Mouse (Mus musculus) spleen, postnatal 4 days (tissue): ENCODE data around the gene Nrtn.
A peak's percentile ranks its signal among the peaks of the same experiment; 100 is the strongest.

ENCODE experiments used
- DNase-seq, 2 experiments: peaks; one replicate each; pipeline ENCODE4 v3.0.0; 2022; ENCODE audit warnings: low spot score in 2 of 2

Nrtn gene

GRCm38 (mm10) chr17:56757416-56758123 lies at the start of gene Nrtn:
TSS of gene Nrtn (minus strand) at chr17:56757530.
- peak; percentile 89 to 92 for DNase-seq

DNA sequence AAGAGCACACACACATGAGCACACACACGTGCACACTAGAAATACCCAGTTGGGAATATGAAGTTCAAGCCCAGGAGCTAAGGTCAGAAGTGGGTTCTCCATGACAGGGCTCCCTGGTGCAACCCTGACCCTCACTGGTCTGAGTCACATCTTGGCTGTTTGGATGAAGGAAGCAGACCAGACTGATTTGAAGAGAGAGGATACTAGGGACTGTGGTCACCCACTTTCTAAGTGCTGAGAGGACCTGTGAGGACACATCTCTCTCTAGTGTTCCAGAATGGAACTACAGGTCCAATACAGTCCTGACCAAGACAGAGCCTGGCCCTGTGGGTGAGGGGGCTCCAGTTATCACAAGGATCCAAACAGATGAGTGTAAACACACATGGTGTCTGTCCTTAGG lies 48.5 kb upstream of the Nrtn start:
- no peak for DNase-seq

GRCm38 (mm10) chr17:56804952-56805351 lies 47.6 kb upstream of the Nrtn start:
- DNase-seq, result no peak

DNA sequence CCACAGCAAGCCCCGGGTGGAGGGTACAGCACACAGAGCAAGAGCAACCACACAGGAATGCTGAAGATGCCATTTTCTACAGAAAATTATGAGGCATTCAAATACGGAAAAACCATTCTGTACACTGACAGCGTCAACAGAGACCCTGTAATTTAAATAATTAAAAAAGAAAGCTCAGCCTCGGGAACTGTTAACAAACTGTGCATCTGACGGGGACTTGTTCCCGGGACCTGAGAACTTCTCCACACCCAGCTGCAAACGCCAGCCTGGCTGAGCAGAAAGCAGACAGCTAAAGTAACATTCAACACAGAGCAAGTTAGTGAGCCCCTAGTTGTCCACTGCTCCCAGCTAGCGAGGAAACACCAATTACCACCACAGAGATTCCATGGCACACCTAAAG lies 44.7 kb upstream of the Nrtn start:
- no peak for DNase-seq

GRCm38 (mm10) chr17:56799276-56799675 lies 41.9 kb upstream of the Nrtn start:
- no peak for DNase-seq

DNA sequence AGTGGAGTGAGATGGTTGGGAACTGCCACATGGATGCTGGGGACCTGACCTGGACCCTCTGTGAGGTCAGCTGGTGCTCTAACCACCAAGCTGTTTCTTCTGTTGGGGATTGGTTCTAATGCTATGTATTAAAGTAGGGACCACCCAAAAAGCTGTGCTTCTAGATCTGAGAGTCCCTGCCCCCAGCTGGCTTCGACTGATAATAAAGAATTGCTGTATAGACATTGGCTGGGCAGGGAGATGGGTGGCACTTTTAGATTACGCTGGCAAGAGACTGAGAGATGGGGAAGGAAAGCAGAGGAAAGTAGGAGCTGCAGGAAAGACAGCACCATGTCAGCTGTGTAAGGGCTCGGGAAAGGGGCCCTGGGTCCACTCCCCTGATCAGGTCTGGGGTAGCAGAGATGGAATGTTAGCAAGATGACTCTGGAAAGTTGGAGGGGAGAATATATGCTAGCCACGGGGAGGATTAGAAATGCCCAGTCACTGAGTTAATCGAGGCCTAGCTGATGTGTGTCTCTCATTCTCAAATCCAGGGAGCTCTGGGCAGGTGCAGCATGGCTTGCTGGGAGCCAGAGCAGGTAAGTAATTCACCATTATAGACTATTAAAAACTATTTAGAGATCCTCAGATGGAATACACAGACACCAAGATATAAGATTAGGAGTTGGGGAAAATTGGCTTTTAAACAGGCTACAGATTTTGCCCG lies 36.4 kb upstream of the Nrtn start:
- peak in 1 of 2 experiments; percentile 57 for DNase-seq

DNA sequence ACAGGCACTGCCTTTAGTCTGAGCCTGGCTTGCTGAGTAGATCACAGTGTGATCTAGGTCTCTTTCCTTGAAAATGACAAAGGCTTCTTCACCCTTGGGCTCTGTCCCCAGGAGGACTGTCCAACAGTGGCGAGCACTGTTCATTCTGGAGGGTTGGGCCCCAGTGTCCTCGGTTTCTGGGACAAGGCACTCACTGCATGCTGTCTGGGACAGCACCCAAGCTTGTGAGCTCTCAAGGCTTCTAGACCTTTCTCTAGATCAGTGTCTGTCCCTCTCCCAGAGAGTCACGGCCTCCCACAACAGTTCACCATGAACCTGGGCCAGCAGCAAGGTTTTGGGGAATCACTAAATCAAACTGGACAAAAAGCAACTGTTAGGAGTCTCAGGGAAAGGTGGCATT lies 35.3 kb upstream of the Nrtn start:
- DNase-seq, result no peak

GRCm38 (mm10) chr17:56789286-56789685 lies 32.0 kb upstream of the Nrtn start:
- DNase-seq, result no peak

- no peak for DNase-seq
Observed at GRCm38 (mm10) chr17:56788886-56789285, 31.6 kb upstream of the Nrtn start.

GRCm38 (mm10) chr17:56780291-56780978 lies 23.1 kb upstream of the Nrtn start:
- DNase-seq, result no peak

DNA sequence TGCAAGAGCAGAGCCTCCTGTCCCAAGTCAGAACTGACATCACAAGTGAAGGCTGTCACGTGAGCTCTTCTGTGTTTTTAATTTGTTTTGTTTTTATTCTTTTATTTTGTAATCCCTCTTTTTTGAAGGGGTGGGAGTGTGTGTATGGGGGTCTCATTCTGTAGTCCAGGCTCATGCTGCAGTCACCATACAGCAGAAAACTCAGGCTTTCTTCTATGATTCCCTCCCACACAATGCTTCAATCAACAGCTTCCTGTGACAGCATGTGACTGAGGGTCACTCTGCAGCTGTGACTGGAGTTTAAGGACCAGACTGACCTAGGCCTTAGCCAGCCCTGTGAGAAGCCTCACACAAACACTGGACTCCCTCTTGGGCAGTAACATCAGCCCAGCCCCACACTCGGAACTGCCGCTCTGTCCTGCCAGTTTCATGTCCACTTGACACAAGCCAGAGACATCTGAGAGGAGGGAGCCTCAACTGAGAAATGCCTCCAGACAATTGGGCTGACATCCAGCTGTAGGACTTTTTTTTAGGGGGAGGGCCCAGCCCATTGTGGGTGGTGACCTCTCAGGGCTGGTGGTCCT lies 21.5 kb upstream of the Nrtn start:
- DNase-seq, result no peak

DNA sequence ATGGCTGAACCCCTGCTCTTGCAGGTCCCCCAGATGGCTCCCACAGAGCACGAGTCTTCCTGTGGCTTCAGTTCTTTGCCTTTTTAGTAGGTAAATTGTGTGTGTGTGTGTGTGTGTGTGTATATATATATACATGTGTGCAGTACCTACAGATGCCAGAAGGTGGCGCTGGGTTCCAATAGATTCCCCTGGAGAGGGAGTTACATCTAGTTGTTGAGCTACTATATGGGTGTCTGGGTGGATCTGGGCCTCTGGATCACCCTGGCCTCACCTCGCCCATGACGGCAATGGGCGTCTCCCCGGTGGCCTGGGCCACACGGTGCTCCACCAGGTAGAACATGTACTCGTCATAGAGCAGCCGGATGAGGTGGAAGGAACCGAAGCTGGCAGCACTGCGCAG lies 20.2 kb upstream of the Nrtn start:
- no peak for DNase-seq

DNA sequence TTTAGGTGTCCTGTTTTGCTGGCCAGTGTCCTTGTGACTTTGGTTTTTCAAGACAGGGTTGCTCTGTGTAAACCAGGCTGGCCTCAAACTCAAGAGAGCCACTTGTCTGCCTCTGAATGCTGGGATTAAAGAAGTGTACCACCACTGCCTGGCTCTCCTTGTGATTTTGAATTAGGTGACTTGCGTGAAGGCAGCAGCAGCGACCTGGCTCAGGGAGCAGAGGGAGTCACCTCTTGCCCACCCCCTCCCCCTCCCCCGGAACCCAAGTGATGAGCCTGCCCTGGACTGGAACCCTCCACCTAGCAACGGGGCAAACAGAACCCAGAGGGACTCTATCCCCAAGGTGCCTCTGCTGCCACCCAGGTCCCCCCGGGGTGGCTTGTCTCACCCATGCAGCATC lies 12.6 kb upstream of the Nrtn start, which contains the start of gene Prr22:
Gene Prr22 (plus strand): TSS at position 301 of the 400 bp plus-strand sequence.
- DNase-seq, result no peak

DNA sequence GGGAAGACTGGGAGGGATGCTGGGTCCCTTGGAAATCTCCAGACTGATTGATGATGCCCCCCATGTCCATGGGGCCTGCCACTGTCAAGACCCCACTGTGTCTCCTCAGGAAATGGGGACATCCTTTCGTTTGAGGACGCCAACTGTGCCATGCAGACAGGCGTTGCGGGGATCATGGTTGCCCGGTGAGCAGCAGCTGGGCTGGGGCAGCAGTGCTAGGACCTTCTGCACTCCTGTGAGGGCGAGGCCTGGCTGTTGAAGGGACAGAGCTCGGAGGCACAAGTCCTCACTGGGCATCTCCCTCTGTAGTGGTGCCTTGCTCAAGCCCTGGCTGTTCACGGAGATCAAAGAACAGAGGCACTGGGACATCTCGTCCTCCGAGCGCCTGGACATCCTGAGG lies 11.6 kb upstream of the Nrtn start:
- DNase-seq, result no peak

DNA sequence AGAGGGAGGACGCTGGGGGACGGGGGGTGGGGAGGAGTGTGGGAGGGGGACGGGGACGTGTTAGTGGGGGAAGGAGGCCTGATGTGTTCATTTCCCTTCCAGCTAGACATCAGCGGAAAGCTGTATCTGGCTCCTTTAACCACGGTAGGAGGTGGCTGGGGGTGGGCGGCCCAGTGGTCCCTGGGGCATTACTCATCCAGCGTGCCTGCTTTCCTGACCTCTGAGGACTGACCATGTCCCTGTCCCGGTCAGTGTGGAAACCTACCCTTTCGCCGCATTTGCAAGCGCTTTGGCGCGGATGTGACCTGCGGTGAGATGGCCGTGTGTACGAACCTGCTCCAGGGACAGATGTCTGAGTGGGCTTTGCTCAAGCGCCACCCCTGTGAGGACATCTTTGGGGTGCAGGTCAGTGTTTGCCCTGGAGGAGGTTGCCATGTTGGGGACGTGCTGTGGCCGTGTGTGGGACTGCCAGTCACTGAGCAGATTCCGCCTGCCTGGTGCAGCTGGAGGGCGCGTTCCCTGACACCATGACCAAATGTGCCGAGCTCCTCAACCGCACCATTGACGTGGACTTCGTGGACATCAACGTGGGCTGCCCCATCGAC lies 10.3 kb upstream of the Nrtn start:
- no peak for DNase-seq

DNA sequence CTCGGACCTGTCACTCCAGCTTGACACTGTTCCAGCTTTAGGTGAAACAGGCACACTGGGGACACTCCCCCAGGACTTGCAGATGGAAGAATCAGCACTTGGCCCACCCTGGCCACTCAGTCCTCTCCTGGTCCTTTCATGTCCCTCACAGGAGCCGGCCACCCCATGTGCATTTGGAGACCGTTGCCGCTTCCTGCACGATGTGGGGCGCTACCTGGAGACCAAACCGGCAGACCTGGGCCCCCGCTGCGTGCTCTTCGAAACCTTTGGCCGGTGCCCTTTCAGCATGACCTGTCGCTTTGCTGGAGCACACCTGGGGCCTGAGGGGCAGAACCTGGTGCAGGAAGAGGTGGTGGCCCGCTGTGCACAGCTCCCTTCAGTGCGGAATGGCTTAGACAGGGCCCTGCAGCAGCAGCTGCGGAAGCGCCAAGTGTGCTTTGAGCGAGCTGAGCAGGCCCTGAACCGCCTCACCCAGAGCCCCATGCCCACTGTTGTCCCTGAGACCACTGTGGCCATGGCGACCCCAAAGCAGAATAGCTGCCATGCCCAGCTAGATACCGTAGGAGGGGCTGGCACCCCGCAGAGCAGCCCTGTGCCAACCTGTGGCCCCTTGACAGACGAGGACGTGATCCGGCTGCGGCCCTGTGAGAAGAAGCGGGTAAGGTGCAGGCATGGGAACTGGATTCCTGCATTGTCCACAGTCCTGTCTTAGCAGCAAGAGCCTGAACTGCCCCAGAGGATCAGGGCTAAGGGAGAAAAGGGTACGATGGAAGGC lies 9.5 kb upstream of the Nrtn start:
- DNase-seq, result no peak

DNA sequence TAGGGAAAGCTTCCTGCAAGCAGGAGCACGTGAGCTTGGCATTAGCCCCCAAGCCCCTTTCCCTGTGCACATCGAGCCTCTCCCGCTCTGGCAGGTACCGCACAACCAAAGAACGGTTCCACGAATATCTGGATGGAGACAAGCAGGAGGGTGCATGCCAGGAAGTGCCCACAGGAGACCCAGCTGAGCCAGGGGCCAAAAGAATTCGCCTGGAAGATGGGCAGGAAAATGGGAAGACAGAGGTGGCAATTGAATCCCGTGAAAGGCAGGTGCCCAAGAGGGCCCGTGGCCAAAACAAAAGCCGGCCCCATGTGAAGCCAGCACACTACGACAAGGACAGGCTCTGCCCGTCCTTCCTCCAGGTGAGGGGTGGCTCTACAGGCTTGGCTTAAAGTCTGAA lies 8.1 kb upstream of the Nrtn start:
- DNase-seq, result no peak

GRCm38 (mm10) chr17:56764474-56765354 lies 7.4 kb upstream of the Nrtn start, which contains the start of gene Dus3l:
TSS of gene Dus3l (plus strand) at chr17:56764757.
- peak; percentile 85 to 94 for DNase-seq

- no peak for DNase-seq
Observed at GRCm38 (mm10) chr17:56763741-56764250, 6.5 kb upstream of the Nrtn start.
